Mouse (Mus musculus): ENCODE measurements around the gene Blcap. TPM values are rescaled to one million over a fixed set of nuclear protein-coding genes. Genes with fewer than 3 reads are reported as not detected.

The Blcap gene
- polyA plus RNA-seq, 1 experiment from 2014 or later, result 44.3 TPM

GRCm38 (mm10) chr2:157513737-157514208 is 57.3 kb downstream of the Blcap start:
- Histone ChIP-seq H3K9me3 (no peaks in the 10 kb centered on the region), H3K9ac (no peak overlapping the region), H3K27me3 (replicated peaks) (no peaks in the 10 kb centered on the region), H3K27ac (no peak overlapping the region), H3K4me1 (no peaks in the 10 kb centered on the region; the same call in 1 of the 2 replicates), H3K36me3 (no peaks in the 10 kb centered on the region), H3K4me3 (replicated peaks) (no peak overlapping the region), H3K4me2 (no peak overlapping the region)
- WGBS, result 46% methylated on average over 9 of the region's 9 CpGs
- no peak for ATAC-seq (ENCODE audit: insufficient read depth, low FRiP score, low read depth)

DNA sequence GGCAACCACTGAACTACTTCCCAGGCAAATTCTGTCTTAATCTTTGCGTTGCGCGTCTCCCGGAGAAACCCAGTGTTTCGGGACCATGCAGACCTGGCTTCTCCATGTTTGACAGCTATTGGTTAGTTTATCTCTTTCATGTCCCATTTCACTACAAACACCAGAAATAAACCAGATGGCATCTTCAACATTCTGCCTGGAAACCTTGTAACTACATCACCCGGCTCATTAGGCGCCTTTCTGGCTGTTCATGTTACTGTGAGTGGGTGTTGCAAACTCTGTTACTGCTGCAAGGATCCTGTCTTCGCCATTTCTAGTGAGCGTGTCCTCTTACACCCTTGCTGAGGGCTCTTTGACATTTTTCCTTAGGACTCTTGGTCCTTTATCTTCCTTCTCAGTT is 58.2 kb downstream of the Blcap start:
- Histone ChIP-seq H3K27ac (no peak overlapping the region), H3K4me3 (replicated peaks) (no peak overlapping the region), H3K4me2 (no peak overlapping the region), H3K9ac (no peak overlapping the region), H3K36me3 (no peaks in the 10 kb centered on the region), H3K9me3 (no peaks in the 10 kb centered on the region), H3K27me3 (replicated peaks) (no peaks in the 10 kb centered on the region), H3K4me1 (no peaks in the 10 kb centered on the region; the same call in 1 of the 2 replicates)
- WGBS, result 75% methylated on average over 9 of the region's 9 CpGs
- ATAC-seq (ENCODE audit: insufficient read depth, low FRiP score, low read depth), result no peak

DNA sequence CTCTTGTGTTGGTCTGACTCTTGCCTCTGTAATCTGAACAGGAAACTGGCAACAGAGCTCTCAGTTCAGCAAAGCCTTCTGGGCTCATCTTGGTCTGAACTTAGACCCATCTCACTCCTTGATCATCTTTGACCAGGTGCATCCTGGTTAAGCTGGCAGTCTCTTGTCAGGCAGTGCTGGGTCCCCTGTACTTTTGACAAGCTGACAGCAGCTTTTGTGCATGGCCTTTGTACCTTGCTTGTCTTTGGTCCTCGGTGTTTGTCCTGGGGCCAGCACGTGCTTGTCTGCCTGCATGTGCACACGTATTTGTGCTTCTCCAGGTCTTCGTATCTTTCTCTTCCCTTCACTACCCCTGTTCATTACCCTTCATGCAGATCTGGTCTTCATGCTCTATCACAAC is 61.0 kb downstream of the Blcap start:
- Histone ChIP-seq H3K4me1 (peaks cover 11% of the 10 kb centered on the region; the same call in 1 of the 2 replicates), H3K4me2 (no peak overlapping the region), H3K4me3 (replicated peaks) (no peak overlapping the region), H3K27ac (no peak overlapping the region), H3K9me3 (no peaks in the 10 kb centered on the region), H3K27me3 (replicated peaks) (no peaks in the 10 kb centered on the region), H3K36me3 (no peaks in the 10 kb centered on the region), H3K9ac (no peak overlapping the region)
- ATAC-seq (ENCODE audit: insufficient read depth, low FRiP score, low read depth), result no peak
- WGBS, result 65% methylated on average over 4 of the region's 4 CpGs

GRCm38 (mm10) chr2:157509182-157509581 is 61.9 kb downstream of the Blcap start:
- Histone ChIP-seq H3K36me3 (no peaks in the 10 kb centered on the region), H3K4me3 (replicated peaks) (no peak overlapping the region), H3K27me3 (replicated peaks) (no peaks in the 10 kb centered on the region), H3K9ac (no peak overlapping the region), H3K27ac (no peak overlapping the region), H3K4me2 (no peak overlapping the region), H3K4me1 (peaks cover 11% of the 10 kb centered on the region; the same call in 1 of the 2 replicates), H3K9me3 (no peaks in the 10 kb centered on the region)
- no peak for ATAC-seq (ENCODE audit: insufficient read depth, low FRiP score, low read depth)
- WGBS, result 73% methylated on average over 5 of the region's 5 CpGs

GRCm38 (mm10) chr2:157506779-157507178 is 64.3 kb downstream of the Blcap start:
- Histone ChIP-seq H3K27me3 (replicated peaks) (no peaks in the 10 kb centered on the region), H3K4me2 (peak overlapping the region; percentile 40), H3K4me3 (replicated peaks) (peak overlapping the region; percentile 9; the same call in 1 of the 2 replicates), H3K36me3 (no peaks in the 10 kb centered on the region), H3K9me3 (no peaks in the 10 kb centered on the region), H3K27ac (no peak overlapping the region), H3K4me1 (peaks cover 11% of the 10 kb centered on the region; the same call in 1 of the 2 replicates), H3K9ac (no peak overlapping the region)
- 17% methylated on average over 14 of the region's 14 CpGs for WGBS
- ATAC-seq (ENCODE audit: insufficient read depth, low FRiP score, low read depth), result no peak

Small RNA genes within 50 kb of the gene (microRNA-seq; reads per million reads assigned to microRNA genes)
- gene Gm23134, result 4.6 reads per million, percentile 18 among the genes with 10 or more reads in this experiment

Other genes with a start within 250 kb of the Blcap start
- gene Ghrh, start 223.8 kb downstream of the Blcap start, polyA plus RNA-seq (2015; fragmentation: Nextera tagmentation; extraction: Ambion mirVana), result 0.49 TPM in 1 of 2 replicates, not detected in the other
- 68.3 and 78.5 TPM in 2 replicates for gene Manbal, start 203.7 kb downstream of the Blcap start, polyA plus RNA-seq (2015; fragmentation: Nextera tagmentation; extraction: Ambion mirVana)
- 18.2 and 18.4 TPM in 2 replicates for gene Src, start 152.8 kb downstream of the Blcap start, polyA plus RNA-seq (2015; fragmentation: Nextera tagmentation; extraction: Ambion mirVana)
- 404 and 410 TPM in 2 replicates for gene Nnat, start 11.2 kb downstream of the Blcap start, polyA plus RNA-seq (2015; fragmentation: Nextera tagmentation; extraction: Ambion mirVana)
- gene Ctnnbl1, start 166.1 kb upstream of the Blcap start, polyA plus RNA-seq (2015; fragmentation: Nextera tagmentation; extraction: Ambion mirVana), result 45.5 and 47.0 TPM in 2 replicates

All from stomach, embryonic 15.5 days (tissue).